Mouse (Mus musculus): ENCODE data around the gene Jph3. TPM values are rescaled to one million over a fixed set of nuclear protein-coding genes. Genes with fewer than 3 reads are reported as not detected.

Jph3 gene
- 0.13 and 0.24 TPM in 2 replicates for polyA plus RNA-seq (2016; fragmentation: Nextera tagmentation; extraction: Ambion mirVana)

DNA sequence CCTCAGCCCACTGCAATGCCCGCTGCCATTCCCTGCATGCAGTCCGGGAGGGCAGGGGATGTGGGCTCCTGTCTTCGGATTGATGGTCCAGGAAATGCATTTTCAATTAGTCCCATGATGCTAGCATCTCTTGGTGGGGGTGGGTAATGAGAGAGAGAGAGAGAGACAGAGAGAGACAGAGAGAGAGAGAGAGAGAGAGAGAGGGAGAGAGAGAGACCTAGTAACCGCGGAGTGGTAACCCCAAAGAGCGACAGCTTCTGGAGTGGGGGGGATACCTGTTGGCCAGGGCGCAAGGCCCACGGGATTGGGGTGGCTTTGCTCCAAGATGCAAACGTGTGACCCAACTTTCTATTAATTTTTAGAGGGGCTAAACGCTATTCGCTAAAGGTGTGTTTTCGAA lies at the start of gene Jph3:
Jph3 (plus strand) TSS at position 301 of the 400 bp plus-strand sequence.
- peaks cover 76% of the 10 kb centered on the region for H3K27me3 ChIP-seq (replicated peaks)
- no peak for ATAC-seq
- WGBS (ENCODE audit: insufficient replicate concordance) = 9% methylated on average over 12 of the region's 12 CpGs
- no peaks in the 10 kb centered on the region for H3K36me3 ChIP-seq
- H3K9ac ChIP-seq = no peak within 1 kb of the TSS
- H3K27ac ChIP-seq = no peak within 1 kb of the TSS
- H3K4me3 ChIP-seq = peak within 1 kb of the TSS; percentile 36
- H3K4me1 ChIP-seq = no peaks in the 10 kb centered on the region
- no peaks in the 10 kb centered on the region; the same call in 1 of the 2 replicates for H3K9me3 ChIP-seq (replicated peaks)
- peak within 1 kb of the TSS; percentile 57 for H3K4me2 ChIP-seq

DNA sequence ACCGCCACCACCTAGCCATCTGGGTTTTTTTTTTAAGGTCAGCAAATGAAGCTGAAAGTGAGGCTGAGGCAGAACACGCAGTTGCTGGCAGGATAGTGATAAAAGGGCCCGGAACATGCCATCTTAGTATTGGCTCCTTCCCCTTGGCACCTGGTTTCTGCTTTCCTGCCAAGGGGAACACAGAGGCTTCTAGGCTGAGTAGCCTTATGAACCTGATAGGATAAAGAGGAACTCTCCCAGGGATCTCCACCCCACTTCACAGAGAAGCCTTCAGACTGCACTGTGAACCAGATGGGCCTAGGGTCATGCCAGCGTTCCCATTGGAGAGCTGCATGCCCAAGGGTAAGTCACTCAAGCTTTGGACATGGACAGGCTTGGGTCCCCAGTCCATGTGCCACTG lies 48.5 kb upstream of the Jph3 start:
- Histone ChIP-seq H3K4me3 (no peak overlapping the region), H3K4me2 (no peak overlapping the region), H3K9ac (no peak overlapping the region), H3K36me3 (no peaks in the 10 kb centered on the region), H3K27me3 (replicated peaks) (no peaks in the 10 kb centered on the region), H3K4me1 (no peaks in the 10 kb centered on the region), H3K27ac (no peak overlapping the region), H3K9me3 (replicated peaks) (no peaks in the 10 kb centered on the region)
- no peak for ATAC-seq
- WGBS (ENCODE audit: insufficient replicate concordance) = 72% methylated on average over 4 of the region's 4 CpGs

DNA sequence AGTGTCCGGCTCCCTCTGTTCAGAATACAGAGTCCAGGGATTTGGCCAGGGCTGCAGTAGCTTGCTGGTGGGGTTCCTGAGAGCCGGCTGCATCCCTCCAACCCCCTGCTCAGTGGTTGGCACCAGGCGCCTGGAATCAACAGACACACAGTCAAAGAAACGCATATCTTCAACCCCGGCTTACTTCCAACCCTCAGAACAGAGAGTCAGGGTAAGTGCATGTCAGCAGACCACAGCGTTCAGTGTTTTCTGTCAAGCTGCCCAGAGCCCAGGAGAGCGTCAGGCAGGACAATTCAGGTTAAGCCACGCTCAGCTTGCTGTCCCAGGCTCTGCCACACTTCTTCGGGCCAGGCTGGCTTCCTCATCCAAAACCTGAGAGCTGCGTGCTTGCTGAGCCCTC lies 48.0 kb upstream of the Jph3 start:
- Histone ChIP-seq H3K27me3 (replicated peaks) (no peaks in the 10 kb centered on the region), H3K36me3 (no peaks in the 10 kb centered on the region), H3K4me3 (no peak overlapping the region), H3K4me1 (no peaks in the 10 kb centered on the region), H3K9ac (no peak overlapping the region), H3K4me2 (no peak overlapping the region), H3K27ac (no peak overlapping the region), H3K9me3 (replicated peaks) (no peaks in the 10 kb centered on the region)
- 41% methylated on average over 10 of the region's 10 CpGs for WGBS (ENCODE audit: insufficient replicate concordance)
- no peak for ATAC-seq

DNA sequence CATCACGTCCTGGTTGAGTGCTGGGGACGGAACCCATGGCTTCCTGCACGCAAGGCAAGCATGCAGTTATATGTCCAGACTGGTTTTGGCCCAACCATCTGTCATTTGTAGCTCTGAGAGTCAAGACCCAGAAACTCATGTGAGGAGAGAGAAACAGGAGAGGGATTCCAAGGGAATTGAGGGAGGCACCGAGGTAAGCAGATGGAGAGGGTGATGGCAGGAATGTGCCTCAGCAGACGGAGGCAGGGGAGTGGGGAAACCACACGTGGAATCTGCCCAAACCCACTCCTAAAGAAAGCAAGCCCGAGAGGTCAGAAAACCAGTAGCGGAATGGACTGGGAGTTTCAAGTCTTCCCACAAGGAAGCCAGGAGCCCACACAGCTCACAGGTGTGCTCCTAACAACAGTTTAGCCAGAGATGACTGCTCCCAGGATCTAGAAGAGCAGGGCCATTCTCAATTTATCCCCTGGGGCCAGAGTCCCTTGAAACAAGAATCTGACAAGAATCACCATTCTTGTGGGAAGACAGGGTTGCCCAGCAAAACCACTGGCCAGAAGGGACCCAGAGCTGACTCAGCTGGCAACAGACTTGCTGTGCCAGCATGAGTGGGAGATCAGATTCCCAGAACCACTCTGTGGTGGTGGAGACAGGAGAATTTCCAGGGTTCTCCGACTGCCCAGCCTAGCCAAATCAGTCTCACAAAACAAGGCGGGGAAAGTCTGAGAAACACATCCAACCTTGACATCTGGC lies 46.2 kb upstream of the Jph3 start:
- Histone ChIP-seq H3K4me1 (no peaks in the 10 kb centered on the region), H3K9ac (no peak overlapping the region), H3K27ac (no peak overlapping the region), H3K36me3 (no peaks in the 10 kb centered on the region), H3K9me3 (replicated peaks) (no peaks in the 10 kb centered on the region), H3K4me3 (no peak overlapping the region), H3K4me2 (no peak overlapping the region), H3K27me3 (replicated peaks) (no peaks in the 10 kb centered on the region)
- ATAC-seq = no peak
- WGBS (ENCODE audit: insufficient replicate concordance) = 61% methylated on average over 10 of the region's 10 CpGs

DNA sequence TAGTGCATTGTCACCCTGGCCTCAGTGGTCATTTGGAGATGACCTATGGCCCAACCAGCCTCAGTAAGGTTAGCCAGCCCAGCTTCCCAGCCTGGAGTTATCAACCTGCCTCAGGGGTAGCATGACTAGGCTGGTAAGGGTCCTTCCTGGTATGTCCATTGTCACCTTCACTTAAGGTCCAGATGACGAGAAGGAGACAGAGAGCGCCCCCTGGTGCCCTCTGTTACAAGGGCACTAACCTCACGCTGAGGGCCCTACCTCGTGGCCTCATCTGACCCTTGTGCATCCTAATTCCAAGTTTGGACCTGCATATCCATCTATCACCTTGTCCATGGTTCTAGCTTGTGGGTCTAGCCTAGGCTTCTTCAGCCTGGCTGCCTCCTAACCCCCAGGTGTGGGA lies 44.0 kb upstream of the Jph3 start:
- Histone ChIP-seq H3K4me2 (no peak overlapping the region), H3K4me3 (no peak overlapping the region), H3K9ac (no peak overlapping the region), H3K27me3 (replicated peaks) (peaks cover 11% of the 10 kb centered on the region; the same call in 1 of the 2 replicates), H3K27ac (no peak overlapping the region), H3K4me1 (no peaks in the 10 kb centered on the region), H3K9me3 (replicated peaks) (no peaks in the 10 kb centered on the region), H3K36me3 (no peaks in the 10 kb centered on the region)
- 6% methylated on average over 4 of the region's 4 CpGs for WGBS (ENCODE audit: insufficient replicate concordance)
- no peak for ATAC-seq

DNA sequence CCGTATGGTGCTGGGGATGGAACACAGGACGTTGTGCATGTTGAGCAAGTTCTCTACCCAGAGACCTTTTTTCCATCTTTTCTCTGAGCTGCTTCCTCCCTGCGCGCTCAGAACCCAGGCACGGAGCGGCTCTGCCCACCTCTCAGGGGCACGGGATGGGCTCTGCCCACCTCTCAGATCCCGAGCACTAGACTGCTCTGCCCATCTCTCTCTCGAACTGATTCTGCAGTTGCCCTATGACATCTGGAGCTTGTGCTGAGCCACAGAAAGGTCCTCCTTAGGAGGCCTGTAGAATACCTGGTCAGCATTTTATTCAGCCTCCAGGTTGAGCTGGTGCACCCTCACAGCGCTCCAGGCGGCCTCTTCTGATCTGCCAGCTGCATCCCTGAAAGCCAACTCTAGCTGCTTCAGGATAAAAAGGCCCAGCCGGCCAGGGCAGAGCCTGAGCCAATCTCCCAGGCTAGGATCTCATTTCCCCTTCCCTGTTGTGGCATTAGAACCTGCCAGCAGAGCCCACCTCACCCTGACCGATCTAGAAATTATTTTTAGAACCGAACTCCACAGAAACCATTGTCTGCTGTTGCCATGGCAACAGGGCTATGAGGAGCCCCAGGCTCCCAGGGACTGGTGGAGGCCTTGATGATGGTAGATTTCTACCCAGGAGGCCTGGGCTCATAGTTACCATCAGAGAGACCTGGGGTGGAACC lies 41.8 kb upstream of the Jph3 start:
- no peak for ATAC-seq
- WGBS (ENCODE audit: insufficient replicate concordance) = 54% methylated on average over 14 of the region's 14 CpGs
- H3K27me3 ChIP-seq (replicated peaks) = peaks cover 11% of the 10 kb centered on the region; the same call in 1 of the 2 replicates
- no peaks in the 10 kb centered on the region for H3K4me1 ChIP-seq
- H3K4me3 ChIP-seq = no peak overlapping the region
- no peak overlapping the region for H3K4me2 ChIP-seq
- H3K27ac ChIP-seq = no peak overlapping the region
- no peaks in the 10 kb centered on the region for H3K36me3 ChIP-seq
- H3K9ac ChIP-seq = no peak overlapping the region
- no peaks in the 10 kb centered on the region for H3K9me3 ChIP-seq (replicated peaks)

DNA sequence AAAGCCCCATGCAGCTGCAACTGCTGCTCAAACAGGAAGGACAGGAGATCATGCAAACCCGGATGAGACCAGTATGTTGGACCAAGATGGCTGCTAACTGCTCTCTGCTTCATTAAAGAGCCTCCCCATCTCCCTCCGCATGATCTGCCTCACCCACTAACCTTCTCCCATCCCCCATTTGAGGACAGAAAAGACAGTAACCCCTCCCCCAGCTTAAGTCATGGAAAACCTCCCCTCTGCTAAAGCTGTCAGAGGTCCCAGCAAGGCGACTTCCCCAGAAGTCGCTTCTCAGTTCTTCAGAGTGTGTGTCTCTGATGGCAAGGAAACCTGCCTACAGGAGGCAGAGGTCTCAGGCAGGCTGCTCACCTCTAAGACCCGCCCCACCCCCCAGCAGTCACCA lies 40.9 kb upstream of the Jph3 start:
- WGBS (ENCODE audit: insufficient replicate concordance) = 18% methylated on average over 5 of the region's 5 CpGs
- Histone ChIP-seq H3K27ac (no peak overlapping the region), H3K4me1 (no peaks in the 10 kb centered on the region), H3K27me3 (replicated peaks) (peaks cover 11% of the 10 kb centered on the region; the same call in 1 of the 2 replicates), H3K9me3 (replicated peaks) (no peaks in the 10 kb centered on the region), H3K4me3 (no peak overlapping the region), H3K4me2 (no peak overlapping the region), H3K9ac (no peak overlapping the region), H3K36me3 (no peaks in the 10 kb centered on the region)
- no peak for ATAC-seq

DNA sequence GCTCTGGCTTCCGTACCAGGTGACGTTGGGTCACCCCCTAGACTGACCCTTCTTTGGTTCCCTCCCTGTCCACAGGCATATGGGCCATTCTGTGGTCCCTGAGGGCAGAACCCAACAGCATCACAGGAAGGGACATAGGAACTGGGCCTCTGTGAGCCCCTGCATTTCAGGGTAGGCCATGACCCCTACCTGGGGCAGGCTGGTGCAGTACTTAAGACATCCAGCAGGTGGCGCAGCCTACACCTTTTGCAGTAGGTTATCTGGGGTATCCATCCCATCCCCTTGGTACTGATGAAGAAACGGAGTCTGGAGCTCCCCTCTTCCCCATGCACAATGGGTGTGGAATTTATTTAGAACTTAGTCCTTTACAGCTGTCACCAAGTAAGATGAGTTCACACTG lies 35.0 kb upstream of the Jph3 start:
- Histone ChIP-seq H3K4me3 (no peak overlapping the region), H3K4me2 (no peak overlapping the region), H3K9me3 (replicated peaks) (no peaks in the 10 kb centered on the region), H3K9ac (no peak overlapping the region), H3K36me3 (no peaks in the 10 kb centered on the region), H3K4me1 (0 out of 2 replicates have a peak, but pooled peaks cover 3% of the 10 kb centered on the region), H3K27me3 (replicated peaks) (peaks cover 27% of the 10 kb centered on the region), H3K27ac (no peak overlapping the region)
- no peak for ATAC-seq
- 51% methylated on average over 4 of the region's 4 CpGs for WGBS (ENCODE audit: insufficient replicate concordance)

DNA sequence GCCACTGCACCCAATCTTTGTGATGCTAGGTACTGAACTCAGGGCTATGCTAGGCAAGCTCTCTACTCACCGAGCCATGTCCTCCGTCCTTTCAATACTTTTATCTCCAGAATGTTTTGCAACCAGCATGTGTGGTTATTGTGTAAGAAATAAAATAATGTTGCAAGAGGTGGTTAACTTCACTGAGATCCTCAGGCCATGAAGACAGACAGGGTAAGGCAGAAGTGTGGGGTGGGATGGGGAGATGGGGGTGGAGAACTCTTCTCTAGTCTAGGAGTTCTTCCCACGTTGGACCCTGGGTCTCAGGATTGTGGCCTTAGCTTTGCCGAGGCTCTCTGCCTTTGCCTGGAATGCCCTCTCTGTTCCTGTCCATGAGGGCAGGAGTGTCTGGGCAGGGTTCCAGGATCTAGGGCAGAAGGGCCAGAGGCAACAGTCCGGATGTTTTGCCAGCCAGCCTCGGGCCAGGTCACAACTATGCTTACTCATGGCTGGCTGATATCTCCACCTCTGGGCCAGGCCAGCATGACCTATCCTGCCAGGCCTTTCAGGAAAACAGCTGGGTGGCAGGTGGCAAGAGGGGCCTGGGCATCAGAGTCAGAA lies 33.7 kb upstream of the Jph3 start:
- no peaks in the 10 kb centered on the region for H3K36me3 ChIP-seq
- 0 out of 2 replicates have a peak, but pooled peaks cover 3% of the 10 kb centered on the region for H3K4me1 ChIP-seq
- H3K4me3 ChIP-seq = no peak overlapping the region
- H3K9ac ChIP-seq = no peak overlapping the region
- 54% methylated on average over 6 of the region's 6 CpGs for WGBS (ENCODE audit: insufficient replicate concordance)
- H3K27me3 ChIP-seq (replicated peaks) = peaks cover 22% of the 10 kb centered on the region
- no peak overlapping the region for H3K27ac ChIP-seq
- H3K4me2 ChIP-seq = no peak overlapping the region
- ATAC-seq = no peak
- no peaks in the 10 kb centered on the region for H3K9me3 ChIP-seq (replicated peaks)

DNA sequence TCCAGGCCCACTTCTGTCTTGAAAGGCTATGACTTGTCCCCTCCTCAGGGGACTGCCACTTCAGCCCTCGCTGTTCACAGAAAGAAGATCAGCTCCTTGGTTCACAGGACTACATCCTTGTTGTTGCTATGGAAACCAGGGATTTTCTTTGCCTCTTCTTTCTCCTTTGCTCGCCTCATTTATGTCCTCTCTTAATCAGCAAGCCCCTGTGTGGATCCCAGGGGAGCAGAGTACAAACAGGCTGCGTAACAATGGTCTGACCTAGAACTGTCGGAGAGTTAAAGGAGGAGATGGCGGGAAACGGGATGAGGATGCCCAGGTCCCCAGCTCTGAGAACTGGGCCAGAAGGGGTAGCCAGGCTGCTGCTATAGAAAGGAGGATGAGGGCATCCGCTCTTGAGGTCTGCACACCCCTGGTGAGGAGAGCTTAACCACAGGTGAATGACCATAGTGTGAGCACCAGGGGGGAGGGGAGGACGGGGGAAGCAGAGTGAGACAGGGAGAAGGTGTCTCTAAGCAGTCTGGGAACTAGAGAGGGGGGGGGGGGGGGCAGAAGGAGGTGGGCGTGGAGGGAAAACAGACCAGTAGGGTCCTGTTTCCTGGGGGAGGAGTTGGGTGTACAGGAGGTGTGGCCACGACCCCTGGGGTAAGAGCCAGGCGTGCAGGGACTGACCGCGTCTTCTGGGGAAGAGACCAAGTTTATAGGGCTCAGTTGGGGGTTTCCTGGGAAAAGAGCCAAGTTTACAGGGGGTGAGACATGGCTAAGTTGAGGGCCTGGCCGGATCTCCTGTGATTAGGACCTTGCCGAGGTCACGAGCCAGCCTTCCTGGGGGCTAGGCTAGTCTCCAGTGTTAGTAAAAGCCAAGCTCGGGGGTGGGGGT lies 31.4 kb upstream of the Jph3 start:
- H3K4me1 ChIP-seq = 0 out of 2 replicates have a peak, but pooled peaks cover 3% of the 10 kb centered on the region
- H3K36me3 ChIP-seq = no peaks in the 10 kb centered on the region
- 7% methylated on average over 17 of the region's 17 CpGs for WGBS (ENCODE audit: insufficient replicate concordance)
- no peak overlapping the region for H3K27ac ChIP-seq
- H3K4me2 ChIP-seq = peak overlapping the region; percentile 31
- H3K9me3 ChIP-seq (replicated peaks) = no peaks in the 10 kb centered on the region
- no peak for ATAC-seq
- 0 out of 2 replicates have a peak overlapping the region, but pooled peaks have one; percentile 1 for H3K4me3 ChIP-seq
- no peak overlapping the region for H3K9ac ChIP-seq
- peaks cover 22% of the 10 kb centered on the region for H3K27me3 ChIP-seq (replicated peaks)

DNA sequence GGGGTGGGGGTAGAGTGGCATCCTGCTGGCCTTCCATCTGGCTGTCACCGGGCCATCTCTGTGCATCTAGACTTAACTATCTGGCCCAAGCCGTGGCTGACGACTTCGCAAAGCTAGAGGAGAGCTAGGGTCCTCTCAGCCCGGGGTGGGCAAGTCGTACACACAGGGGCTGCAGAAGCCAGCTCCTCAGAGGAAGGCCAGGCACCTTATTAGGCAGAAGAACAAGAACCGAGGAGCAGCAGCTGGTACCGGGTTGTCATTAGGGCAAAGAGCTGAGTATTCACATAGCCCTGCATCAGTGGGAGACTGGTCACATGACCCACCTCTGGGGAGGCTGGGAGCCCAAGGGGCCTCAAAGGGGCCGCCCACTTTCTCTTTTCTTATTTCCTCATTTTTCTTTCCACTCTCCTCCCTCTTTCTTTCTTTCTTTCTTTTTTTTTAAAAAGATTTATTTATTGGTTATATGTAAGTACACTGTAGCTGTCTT lies 30.8 kb upstream of the Jph3 start:
- 7% methylated on average over 9 of the region's 9 CpGs for WGBS (ENCODE audit: insufficient replicate concordance)
- H3K9me3 ChIP-seq (replicated peaks) = no peaks in the 10 kb centered on the region
- peaks cover 22% of the 10 kb centered on the region for H3K27me3 ChIP-seq (replicated peaks)
- no peak for ATAC-seq
- H3K36me3 ChIP-seq = no peaks in the 10 kb centered on the region
- H3K27ac ChIP-seq = no peak overlapping the region
- peak overlapping the region; percentile 31 for H3K4me2 ChIP-seq
- H3K9ac ChIP-seq = no peak overlapping the region
- 0 out of 2 replicates have a peak overlapping the region, but pooled peaks have one; percentile 1 for H3K4me3 ChIP-seq
- 0 out of 2 replicates have a peak, but pooled peaks cover 3% of the 10 kb centered on the region for H3K4me1 ChIP-seq

All from liver, embryonic 12.5 days (tissue).